Mouse (Mus musculus): Measurements from ENCODE around the gene H2-K1. TPM values are rescaled to one million over a fixed set of nuclear protein-coding genes. Genes with fewer than 3 reads are reported as not detected.
"Not testable (repeated sequence)": the region's sequence is repeated elsewhere in the genome, so short reads cannot be mapped to it uniquely, and the experiment has no call there.

Gene H2-K1
- polyA plus RNA-seq, 1 experiment = not detected

DNA sequence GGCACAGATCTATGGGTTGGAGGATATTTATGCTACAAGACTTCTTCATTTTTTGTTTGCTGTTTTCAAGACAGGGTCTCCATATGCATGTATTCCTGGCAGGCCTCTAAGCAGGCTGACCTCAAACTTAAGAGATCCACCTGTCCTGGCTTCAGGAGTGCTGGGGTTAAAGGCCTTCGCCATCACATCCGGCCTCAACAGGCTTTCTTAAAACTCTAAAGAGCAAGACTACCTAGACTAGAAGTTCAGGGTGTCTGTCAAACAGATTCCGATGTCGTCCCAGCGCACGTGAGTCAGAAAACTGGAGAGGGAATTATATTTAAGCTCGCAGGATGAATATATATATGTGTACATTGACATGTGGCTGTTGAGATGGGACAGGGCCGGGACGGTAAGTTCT is 23.5 kb upstream of the H2-K1 start:
- H3K4me3 ChIP-seq (ENCODE audit: insufficient read depth, low read depth, low read length) = peak overlapping the region; percentile 75; the same call in 1 of the 2 replicates
- H3K4me1 ChIP-seq (ENCODE audit: control insufficient read depth, insufficient read depth, low read length) = peaks cover 51% of the 10 kb centered on the region
- H3K27ac ChIP-seq (ENCODE audit: insufficient read depth, low read depth, low read length) = 0 out of 2 replicates have a peak overlapping the region, but pooled peaks have one; percentile 94
- TF ChIP-seq CTCF (IDR thresholded peaks at IDR 0.05; ENCODE audit: insufficient read depth, low read depth, low read length) = no peak
- WGBS = 50% methylated on average over 9 of the region's 9 CpGs

- WGBS = 95% methylated on average over 20 of the region's 20 CpGs
- Histone ChIP-seq H3K27ac (ENCODE audit: insufficient read depth, low read depth, low read length) (no peak overlapping the region), H3K4me3 (ENCODE audit: insufficient read depth, low read depth, low read length) (no peak overlapping the region), H3K4me1 (ENCODE audit: control insufficient read depth, insufficient read depth, low read length) (peaks cover 44% of the 10 kb centered on the region)
- TF ChIP-seq CTCF (IDR thresholded peaks at IDR 0.05; ENCODE audit: insufficient read depth, low read depth, low read length) = no peak
- no peak for TF ChIP-seq POLR2A (IDR thresholded peaks at IDR 0.05; ENCODE audit: insufficient read depth, low read depth, low read length)
These were observed 22.8 kb upstream of the H2-K1 start for GRCm38 (mm10) chr17:34022987-34023386.

DNA sequence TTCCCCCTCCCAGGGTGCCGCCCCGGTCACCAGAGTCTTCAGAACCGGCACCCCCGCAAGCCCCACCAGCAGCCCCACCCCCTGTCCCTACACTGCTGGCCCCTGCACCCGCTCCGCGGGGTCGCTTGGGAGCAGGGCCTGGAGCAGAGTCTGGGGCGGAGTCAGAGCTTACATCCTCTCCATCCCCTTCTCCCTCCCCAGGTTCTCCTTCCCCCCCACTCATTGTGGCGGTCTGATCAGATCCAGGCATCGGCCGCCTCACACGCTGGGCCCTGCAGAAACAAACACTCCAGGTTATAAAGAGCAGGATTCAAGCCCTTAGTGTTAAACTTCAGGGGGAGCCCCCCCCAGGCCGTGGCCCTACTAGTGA is 22.3 kb upstream of the H2-K1 start:
- H3K4me1 ChIP-seq (ENCODE audit: control insufficient read depth, insufficient read depth, low read length) = peaks cover 41% of the 10 kb centered on the region
- TF ChIP-seq POLR2A (IDR thresholded peaks at IDR 0.05; ENCODE audit: insufficient read depth, low read depth, low read length) (no peak), CTCF (IDR thresholded peaks at IDR 0.05; ENCODE audit: insufficient read depth, low read depth, low read length) (no peak)
- 95% methylated on average over 14 of the region's 14 CpGs for WGBS

GRCm38 (mm10) chr17:34021539-34022413 is 21.6 kb upstream of the H2-K1 start:
- no peak overlapping the region for H3K4me3 ChIP-seq (ENCODE audit: insufficient read depth, low read depth, low read length)
- no peak overlapping the region for H3K27ac ChIP-seq (ENCODE audit: insufficient read depth, low read depth, low read length)
- 94% methylated on average over 23 of the region's 23 CpGs for whole genome bisulfite sequencing
- peaks cover 35% of the 10 kb centered on the region for H3K4me1 ChIP-seq (ENCODE audit: control insufficient read depth, insufficient read depth, low read length)
- no peak for TF ChIP-seq CTCF (IDR thresholded peaks at IDR 0.05; ENCODE audit: insufficient read depth, low read depth, low read length)
- no peak for TF ChIP-seq POLR2A (IDR thresholded peaks at IDR 0.05; ENCODE audit: insufficient read depth, low read depth, low read length)

More for the DNA sequence above, 22.3 kb upstream of the H2-K1 start:
- H3K4me3 ChIP-seq (ENCODE audit: insufficient read depth, low read depth, low read length) = no peak overlapping the region
- H3K27ac ChIP-seq (ENCODE audit: insufficient read depth, low read depth, low read length) = no peak overlapping the region

- TF ChIP-seq CTCF (IDR thresholded peaks at IDR 0.05; ENCODE audit: insufficient read depth, low read depth, low read length) (no peak), POLR2A (IDR thresholded peaks at IDR 0.05; ENCODE audit: insufficient read depth, low read depth, low read length) (no peak)
- 92% methylated on average over 8 of the region's 8 CpGs for WGBS
- Histone ChIP-seq H3K4me3 (ENCODE audit: insufficient read depth, low read depth, low read length) (no peak overlapping the region), H3K27ac (ENCODE audit: insufficient read depth, low read depth, low read length) (no peak overlapping the region), H3K4me1 (ENCODE audit: control insufficient read depth, insufficient read depth, low read length) (no peaks in the 10 kb centered on the region)
These were observed 13.3 kb upstream of the H2-K1 start for GRCm38 (mm10) chr17:34013436-34013835.

DNA sequence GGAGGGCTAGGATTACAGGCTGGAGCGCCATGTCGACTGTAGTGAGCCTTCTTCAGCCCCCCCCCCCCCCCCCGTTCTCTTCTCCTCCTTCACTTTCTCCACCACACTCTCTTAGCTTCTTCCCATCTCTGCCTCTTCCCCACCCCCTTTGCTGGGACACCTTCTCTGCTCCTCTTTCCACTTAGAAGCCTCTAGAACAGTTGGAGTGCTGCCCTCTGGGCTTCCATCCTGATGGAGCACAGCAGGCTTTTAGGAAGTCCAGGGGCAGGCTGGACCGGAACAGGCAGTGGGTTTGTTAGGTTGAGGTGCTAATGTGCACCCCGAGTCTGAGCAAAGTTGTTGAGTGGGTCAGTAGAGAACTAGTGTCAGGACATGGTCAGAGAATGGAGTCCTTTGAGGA is 10.0 kb upstream of the H2-K1 start:
- TF ChIP-seq POLR2A (IDR thresholded peaks at IDR 0.05; ENCODE audit: insufficient read depth, low read depth, low read length) (no peak), CTCF (IDR thresholded peaks at IDR 0.05; ENCODE audit: insufficient read depth, low read depth, low read length) (no peak)
- H3K27ac ChIP-seq (ENCODE audit: insufficient read depth, low read depth, low read length) = no peak overlapping the region
- no peak overlapping the region for H3K4me3 ChIP-seq (ENCODE audit: insufficient read depth, low read depth, low read length)
- H3K4me1 ChIP-seq (ENCODE audit: control insufficient read depth, insufficient read depth, low read length) = no peaks in the 10 kb centered on the region
- 81% methylated on average over 5 of the region's 5 CpGs for WGBS

GRCm38 (mm10) chr17:34006570-34006969 is 6.4 kb upstream of the H2-K1 start:
- TF ChIP-seq CTCF (IDR thresholded peaks at IDR 0.05; ENCODE audit: insufficient read depth, low read depth, low read length) = no peak
- no peak for TF ChIP-seq POLR2A (IDR thresholded peaks at IDR 0.05; ENCODE audit: insufficient read depth, low read depth, low read length)
- Histone ChIP-seq H3K27ac (ENCODE audit: insufficient read depth, low read depth, low read length) (no peak overlapping the region), H3K4me3 (ENCODE audit: insufficient read depth, low read depth, low read length) (no peak overlapping the region), H3K4me1 (ENCODE audit: control insufficient read depth, insufficient read depth, low read length) (no peaks in the 10 kb centered on the region)
- WGBS = 59% methylated on average over 2 of the region's 2 CpGs

- no peak overlapping the region for H3K4me3 ChIP-seq (ENCODE audit: insufficient read depth, low read depth, low read length)
- 5% methylated on average over 5 of the region's 5 CpGs for whole genome bisulfite sequencing
- TF ChIP-seq POLR2A (IDR thresholded peaks at IDR 0.05; ENCODE audit: insufficient read depth, low read depth, low read length) = no peak
- peak; percentile 59 for TF ChIP-seq CTCF (IDR thresholded peaks at IDR 0.05; ENCODE audit: insufficient read depth, low read depth, low read length)
- no peak overlapping the region for H3K27ac ChIP-seq (ENCODE audit: insufficient read depth, low read depth, low read length)
- H3K4me1 ChIP-seq (ENCODE audit: control insufficient read depth, insufficient read depth, low read length) = peaks cover 9% of the 10 kb centered on the region
These were observed 3.3 kb upstream of the H2-K1 start for GRCm38 (mm10) chr17:34003426-34003825.

DNA sequence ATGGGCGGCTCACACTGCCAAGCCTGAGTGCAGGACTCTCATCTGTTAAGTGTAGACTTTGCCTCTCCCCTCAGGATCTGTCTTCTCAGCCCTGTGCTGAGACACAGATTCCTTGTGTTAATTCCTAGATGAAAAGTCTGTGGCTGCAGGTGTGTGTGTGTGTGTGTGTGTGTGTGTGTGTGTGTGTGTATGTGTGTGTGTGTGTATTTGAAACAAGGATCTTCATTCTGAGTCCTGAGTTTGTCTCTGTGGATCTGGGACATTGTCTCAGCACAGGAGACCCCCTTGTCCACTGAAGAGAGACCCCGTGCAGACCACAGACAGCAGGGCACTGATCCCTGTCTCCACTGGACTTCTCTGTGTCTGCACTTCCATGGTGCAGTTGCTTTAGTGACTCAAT is 649 bp upstream of the H2-K1 start:
- WGBS = 65% methylated on average over 2 of the region's 2 CpGs
- H3K27ac ChIP-seq (ENCODE audit: insufficient read depth, low read depth, low read length); H3K4me3 ChIP-seq (ENCODE audit: insufficient read depth, low read depth, low read length); H3K4me1 ChIP-seq (ENCODE audit: control insufficient read depth, insufficient read depth, low read length): not testable (repeated sequence)
